ENCODE assay signal across 20 mouse cellular contexts in the genomic region with DNA sequence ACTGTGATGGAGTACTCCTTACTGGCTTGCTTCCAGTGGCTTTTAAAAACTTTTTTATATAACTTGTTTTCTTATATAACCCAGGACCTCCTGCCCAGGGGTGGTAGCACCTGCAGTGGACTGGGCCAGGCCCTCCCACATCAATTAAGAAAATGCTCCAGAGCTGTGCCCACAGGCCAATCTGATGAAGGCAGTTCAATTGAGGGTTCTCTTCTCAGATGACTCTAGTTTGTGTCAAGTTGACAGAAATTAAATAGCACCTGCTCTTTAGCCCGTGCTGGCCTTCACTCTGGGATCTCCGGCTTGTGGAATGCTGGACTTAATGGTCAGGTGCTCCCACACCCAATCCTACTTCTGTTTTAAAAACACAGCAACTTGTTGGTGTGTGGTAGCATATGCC.
"Had no signal": no experiment of that assay in that cellular context is flagged by ENCODE, and none has a peak within 500 bp of the region (broad histone marks: within the 10 kb centered on the region; RNA-seq: fewer than 3 reads in every experiment).

No protein-coding gene starts in this region.

- H3K4me1 ChIP-seq: limb, embryonic 10.5 days; limb, embryonic 13.5 days; liver, embryonic 12.5 days; liver, embryonic 15.5 days; lung, embryonic 15.5 days; midbrain, embryonic 10.5 days; midbrain, embryonic 13.5 days; neural tube, embryonic 13.5 days; stomach, embryonic 15.5 days had no signal

- H3K9me3 ChIP-seq: limb, embryonic 10.5 days; limb, embryonic 13.5 days; liver, embryonic 12.5 days; liver, embryonic 15.5 days; lung, embryonic 15.5 days; megakaryocyte, embryonic 14.5 days; midbrain, embryonic 10.5 days; midbrain, embryonic 13.5 days; neural tube, embryonic 13.5 days; stomach, embryonic 15.5 days had no signal

- DNase-seq: layer of hippocampus, adult 9-11 months; liver; lung, adult 18-20 months; lung, postnatal 10 days; lung, postnatal 36 days; retina, postnatal 1 day; right cerebral cortex, postnatal 25 days; spleen, adult 18-20 months; thymus, postnatal 25 days had no signal

- H3K27ac ChIP-seq: limb, embryonic 10.5 days; limb, embryonic 13.5 days; liver, embryonic 12.5 days; liver, embryonic 15.5 days; lung, embryonic 15.5 days; midbrain, embryonic 10.5 days; midbrain, embryonic 13.5 days; neural tube, embryonic 13.5 days; stomach, embryonic 15.5 days had no signal

- H3K4me3 ChIP-seq: limb, embryonic 10.5 days; limb, embryonic 13.5 days; liver, embryonic 12.5 days; liver, embryonic 15.5 days; lung, embryonic 15.5 days; megakaryocyte, embryonic 14.5 days; midbrain, embryonic 10.5 days; midbrain, embryonic 13.5 days; myocyte; neural tube, embryonic 13.5 days; stomach, embryonic 15.5 days had no signal

- H3K27me3 ChIP-seq: limb, embryonic 13.5 days; liver, embryonic 12.5 days; liver, embryonic 15.5 days; lung, embryonic 15.5 days; megakaryocyte, embryonic 14.5 days; midbrain, embryonic 13.5 days; neural tube, embryonic 13.5 days; stomach, embryonic 15.5 days had no signal
